Mouse (Mus musculus): ENCODE data around the gene 1700123O20Rik.

The 1700123O20Rik gene

DNA sequence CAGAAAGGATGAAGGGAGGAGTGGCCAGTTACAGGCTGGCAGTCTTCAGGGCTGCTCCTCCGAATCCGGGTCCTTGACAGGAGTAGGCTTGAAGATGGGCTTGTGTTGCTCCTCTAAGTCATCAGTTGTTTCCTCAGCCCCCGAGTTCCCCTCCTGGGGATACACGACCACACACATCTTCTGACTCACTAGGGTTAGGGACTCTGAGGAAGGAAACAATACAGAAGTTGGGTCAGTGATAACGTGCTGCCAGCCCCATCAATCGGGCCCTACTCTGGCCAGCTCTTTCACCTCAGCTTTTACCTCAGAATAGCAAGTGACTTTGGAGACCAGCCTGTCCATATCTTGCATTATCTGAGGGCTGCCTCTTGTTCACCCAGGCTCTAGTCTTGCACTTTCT lies 38.0 kb downstream of the 1700123O20Rik start:
- in situ Hi-C loops (cut with MseI, MboI), result no loop called here

DNA sequence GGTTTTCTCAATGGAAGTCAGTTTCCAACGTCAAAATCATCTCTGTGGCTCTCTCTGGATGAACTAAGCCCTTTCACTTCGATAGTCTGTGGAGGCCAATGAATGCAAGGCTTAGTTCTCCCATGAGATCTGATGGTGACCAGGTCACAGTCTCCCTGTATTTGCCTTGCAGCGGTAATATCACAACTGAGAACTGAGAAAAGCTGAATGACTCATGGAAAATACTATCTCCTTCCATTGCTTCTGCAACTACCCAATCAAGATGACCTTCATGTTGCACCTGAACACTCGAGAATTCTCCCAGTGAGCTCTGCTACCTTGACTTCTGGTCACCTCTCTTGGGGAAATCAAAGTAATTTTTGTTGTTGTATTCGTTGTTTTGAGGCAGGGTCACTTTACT lies 41.5 kb downstream of the 1700123O20Rik start:
- in situ Hi-C loops (cut with MseI, MboI), result loop anchor here in 1 of 2 experiments (5.0 kb wide), 1 partner anchor 40 kb away; no protein-coding TSS in a partner anchor

DNA sequence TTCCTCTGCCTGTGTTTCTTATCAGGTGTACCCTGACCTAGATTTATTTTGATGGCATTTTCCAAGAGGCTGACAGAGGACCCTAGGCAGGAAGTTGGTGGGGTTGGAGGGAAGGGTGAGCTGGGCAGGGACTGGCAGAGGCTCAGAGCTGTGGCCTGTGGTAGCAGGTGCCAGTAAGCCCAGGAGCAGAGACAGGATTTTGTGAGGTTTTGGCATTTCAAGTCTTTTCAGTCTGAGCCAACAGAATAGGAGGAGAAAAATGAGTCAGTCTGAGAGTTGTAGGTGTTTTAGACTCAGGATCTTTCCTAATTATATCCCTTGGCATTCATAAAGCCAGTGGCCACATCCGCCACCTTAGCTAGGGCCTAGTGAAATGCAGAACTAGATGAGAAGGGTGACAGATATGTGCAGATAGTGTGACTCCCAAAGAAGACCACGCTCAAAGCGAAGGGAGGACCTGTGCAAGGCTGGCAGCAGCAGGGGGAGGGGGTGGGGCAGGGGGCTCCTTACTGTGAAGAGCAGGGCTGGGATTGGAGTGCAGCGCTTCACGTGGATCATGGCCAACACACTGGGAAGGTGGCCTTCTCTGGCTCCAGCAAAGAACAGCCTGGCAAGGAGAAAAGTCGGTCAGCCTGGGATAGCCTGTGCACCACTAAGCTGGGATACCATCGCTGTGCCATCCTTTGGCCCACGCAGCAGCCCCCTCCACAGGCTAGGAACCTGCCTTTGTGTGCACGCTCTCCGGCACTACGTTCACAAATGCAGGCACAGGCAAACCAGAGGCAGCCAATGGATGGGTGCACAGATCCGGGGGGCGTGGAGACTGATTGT lies 43.0 kb downstream of the 1700123O20Rik start:
- in situ Hi-C loops (cut with MseI, MboI), result loop anchor here in 1 of 2 experiments (5.0 kb wide), 1 partner anchor 38 kb away; no protein-coding TSS in a partner anchor

DNA sequence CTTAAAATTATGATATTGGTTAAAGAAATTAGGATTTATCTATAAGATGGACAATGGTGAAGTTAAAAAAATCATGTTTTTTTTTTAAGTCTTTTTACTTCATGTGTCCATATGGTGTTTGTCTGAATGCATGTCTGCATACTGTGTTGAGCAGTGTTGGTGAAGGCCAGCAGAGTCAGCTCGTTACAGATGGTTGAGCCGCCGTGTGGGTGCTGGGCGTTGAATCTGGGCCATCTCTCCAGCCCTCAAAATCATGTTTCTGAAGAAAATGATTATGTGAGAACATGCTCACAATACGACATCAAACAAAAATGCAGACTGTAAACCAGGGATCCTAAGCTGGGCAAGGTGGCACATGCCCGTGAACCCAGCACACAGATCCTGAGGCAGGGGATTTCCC lies 44.3 kb downstream of the 1700123O20Rik start:
- in situ Hi-C loops (cut with MseI, MboI), result no loop called here

GRCm38 (mm10) chr14:54732206-54732605 lies 46.2 kb downstream of the 1700123O20Rik start:
- in situ Hi-C loops (cut with MseI, MboI), result no loop called here

GRCm38 (mm10) chr14:54734004-54734403 lies 48.0 kb downstream of the 1700123O20Rik start:
- in situ Hi-C loops (cut with MseI, MboI), result no loop called here

GRCm38 (mm10) chr14:54735221-54735620 lies 49.2 kb downstream of the 1700123O20Rik start:
- in situ Hi-C loops (cut with MseI, MboI), result no loop called here

DNA sequence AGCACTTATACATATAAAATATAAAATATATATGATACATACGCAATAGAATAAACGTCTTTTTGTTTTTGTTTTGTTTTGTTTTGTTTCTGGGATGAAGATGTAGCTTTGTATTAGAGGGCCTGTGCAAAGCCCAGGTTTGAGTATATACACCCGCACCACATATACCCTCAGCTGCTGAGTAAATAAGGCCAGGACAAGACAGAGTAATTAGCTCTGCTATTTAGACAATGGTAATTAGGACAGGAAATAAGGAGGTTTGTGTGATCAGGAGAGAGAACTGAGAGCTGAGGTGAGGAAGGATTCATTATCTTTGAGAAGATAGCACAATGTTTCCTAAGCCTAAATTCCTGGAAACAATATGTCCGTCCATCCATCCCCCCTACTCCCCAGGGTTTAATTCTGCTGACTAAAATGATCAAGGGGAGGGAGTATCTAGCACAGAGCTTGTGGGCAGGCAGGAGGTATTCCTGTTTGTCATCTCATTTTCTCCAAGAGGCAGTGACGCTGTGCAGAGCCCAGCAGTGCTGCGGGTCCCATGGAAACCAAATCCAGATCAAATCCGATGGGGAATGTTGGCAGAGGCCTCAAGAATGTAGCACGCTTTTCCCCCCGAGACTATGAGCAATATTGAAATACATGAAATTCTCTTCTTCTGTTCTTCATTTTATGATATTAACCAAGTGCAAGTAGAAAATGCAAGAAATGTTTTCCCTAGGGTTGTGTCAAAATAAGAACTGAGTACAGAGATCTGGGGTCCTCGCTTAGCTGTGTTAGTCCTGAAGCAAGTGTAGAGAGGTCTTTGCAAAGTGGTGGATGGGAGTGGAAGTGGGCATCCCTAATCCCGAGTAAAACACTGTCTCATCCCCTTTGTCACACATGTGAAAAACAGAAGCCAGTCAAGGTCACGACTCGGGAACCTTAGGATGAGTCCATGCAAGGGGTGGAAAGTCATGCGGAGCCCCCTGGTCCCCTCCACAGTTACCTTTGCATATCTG lies 50.8 kb downstream of the 1700123O20Rik start:
- in situ Hi-C loops (cut with MseI, MboI), result no loop called here

DNA sequence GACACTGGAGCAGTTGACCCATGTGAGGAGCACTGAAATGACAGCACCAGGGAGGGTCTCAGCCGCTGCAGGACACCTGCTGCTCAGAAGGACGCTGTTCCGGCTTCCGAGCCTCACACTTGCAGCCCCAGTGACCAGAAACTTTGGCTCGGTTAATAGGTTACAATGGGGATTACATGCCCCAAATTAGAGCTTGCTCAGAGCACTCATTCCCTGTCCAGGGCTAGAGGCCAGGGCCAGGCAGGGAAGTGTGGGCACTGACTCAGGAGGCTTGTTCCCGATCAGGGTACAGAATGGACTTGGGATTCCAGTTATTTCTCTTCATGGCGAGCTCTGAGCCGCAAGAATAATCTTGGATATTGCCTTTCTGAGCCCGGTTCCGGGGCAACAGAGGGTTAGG lies 51.6 kb downstream of the 1700123O20Rik start:
- in situ Hi-C loops (cut with MseI, MboI), result no loop called here
